Mouse (Mus musculus) olfactory bulb, adult 2 months (tissue): ENCODE data around the gene Mtmr4. TPM values are rescaled to one million over a fixed set of nuclear protein-coding genes. Genes with fewer than 3 reads are reported as not detected.
A peak's percentile ranks its signal among the peaks of the same experiment; 100 is the strongest.

ENCODE experiments used
- H3K27ac ChIP-seq: fragments of 200-500 bp; 2 replicates; pipeline ENCODE4 v1.5.1; 2012; ENCODE audit warnings: low read depth, low read length; ENCODE audit not compliant: insufficient read depth
- H3K4me1 ChIP-seq: fragments of 200-500 bp; 2 replicates; pipeline ENCODE4 v1.6.1; 2012; ENCODE audit warnings: low read length; ENCODE audit not compliant: control insufficient read depth, insufficient read depth
- H3K4me3 ChIP-seq: fragments of 200-500 bp; 2 replicates; pipeline ENCODE4 v1.5.1; 2012; ENCODE audit warnings: mild to moderate bottlenecking, low read depth, low read length, moderate library complexity; ENCODE audit not compliant: insufficient read depth
- CTCF ChIP-seq: fragments of 200-500 bp; IDR thresholded peaks from 2 replicates; pipeline ENCODE4 v1.5.1; 2012; ENCODE audit warnings: low read depth, mild to moderate bottlenecking, low read length, moderate library complexity; ENCODE audit not compliant: insufficient read depth
- POLR2A ChIP-seq: fragments of 200-500 bp; IDR thresholded peaks from 2 replicates; pipeline ENCODE4 v1.6.1; 2012; ENCODE audit warnings: mild to moderate bottlenecking, low read depth, low read length, moderate library complexity; ENCODE audit not compliant: insufficient read depth
- WGBS: fragments of 180-500 bp; shearing (Covaris S2); methylation state at CpG from one replicate; pipeline ENCODE4 v1.1.7; 2018; 5-methylcytosine and 5-hydroxymethylcytosine counted together
- polyA plus RNA-seq: library from polyadenylated mRNA; stranded (reverse); fragments of >200 nt; gene quantifications from 2 replicates; pipeline ENCODE4 v1.2.4, GENCODE M21; 2012; ENCODE audit warnings: low replicate concordance; ENCODE audit not compliant: missing spikeins, insufficient read depth, insufficient read length

The Mtmr4 gene
- polyA plus RNA-seq, 1 experiment: not detected

DNA sequence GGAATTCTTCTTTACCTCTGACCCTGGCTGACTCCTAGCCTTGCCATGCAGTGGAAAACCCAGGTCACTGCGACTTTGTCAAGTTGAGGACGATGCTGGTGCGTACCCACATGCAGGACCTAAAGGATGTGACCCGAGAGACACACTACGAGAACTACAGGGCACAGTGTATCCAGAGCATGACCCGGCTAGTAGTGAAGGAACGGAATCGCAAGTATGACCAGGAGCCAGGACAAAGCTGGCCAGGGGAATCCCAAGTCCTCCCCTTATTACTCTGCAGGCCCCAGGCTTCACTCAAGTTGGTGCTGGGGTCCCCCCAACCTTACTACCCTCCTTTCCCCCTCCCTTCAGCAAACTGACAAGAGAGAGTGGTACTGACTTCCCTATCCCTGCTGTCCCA is 2.4 kb upstream of the Mtmr4 start:
- Histone ChIP-seq H3K4me1 (peaks cover 16% of the 10 kb centered on the region), H3K27ac (no peak overlapping the region), H3K4me3 (no peak overlapping the region)
- no peak for TF ChIP-seq POLR2A
- TF ChIP-seq CTCF: no peak
- 90% methylated on average over 8 of the region's 8 CpGs for WGBS

DNA sequence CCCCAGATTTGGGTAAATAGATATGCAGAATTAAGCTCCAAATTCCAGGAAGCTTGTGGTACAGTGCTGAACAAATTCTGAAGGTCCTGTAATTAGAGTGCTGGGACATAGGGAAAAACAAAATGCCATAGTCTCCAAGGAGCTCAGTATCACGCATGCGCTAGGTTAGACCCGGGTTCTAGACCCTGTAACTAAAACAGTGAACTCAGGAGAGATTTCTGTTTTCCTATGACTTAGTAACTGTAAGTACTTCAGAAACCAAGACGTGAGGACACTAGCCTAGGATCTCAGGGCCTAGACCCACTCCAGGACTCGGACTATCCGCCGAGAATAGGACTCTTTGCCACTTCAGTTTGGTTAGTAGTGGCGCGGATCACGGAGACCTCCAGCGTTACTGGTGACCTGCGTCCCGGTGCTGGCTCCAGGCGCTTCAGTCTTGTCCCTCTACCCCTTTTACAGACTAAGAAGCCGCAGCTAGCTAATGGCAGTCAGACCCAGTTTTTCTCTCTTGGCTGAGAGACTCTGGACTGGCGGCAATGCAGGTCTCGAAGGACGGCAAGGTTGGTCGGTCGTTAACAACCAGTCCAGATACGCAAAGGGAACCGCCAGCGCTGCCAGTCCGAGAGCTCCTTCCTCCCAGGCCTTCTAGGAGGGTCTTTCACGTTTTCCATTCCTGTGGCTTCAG is 979 bp upstream of the Mtmr4 start:
- Histone ChIP-seq H3K4me1 (peaks cover 24% of the 10 kb centered on the region), H3K4me3 (peak overlapping the region; percentile 58), H3K27ac (peak overlapping the region; percentile 56)
- 1% methylated on average over 25 of the region's 25 CpGs for WGBS
- TF ChIP-seq POLR2A: no peak
- TF ChIP-seq CTCF: no peak

DNA sequence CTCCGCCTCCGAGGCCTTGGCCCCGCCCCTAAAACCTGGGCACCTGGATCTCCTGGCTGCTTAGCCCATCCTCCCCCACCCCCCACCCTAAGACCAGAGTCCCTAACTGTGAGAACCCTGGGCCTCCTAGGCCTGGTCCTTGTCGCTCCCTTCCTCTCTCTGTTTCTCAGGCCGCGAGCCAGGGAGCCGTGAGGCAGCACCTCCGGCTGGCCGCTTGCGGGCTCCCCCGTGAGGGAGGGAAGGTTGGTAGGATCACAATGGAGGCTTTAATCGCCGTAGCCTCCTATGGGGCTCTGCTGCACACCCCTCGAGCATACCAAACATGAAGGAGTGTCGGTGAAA is 363 bp downstream of the Mtmr4 start:
- WGBS: under 1% methylated on average over 15 of the region's 15 CpGs
- H3K4me3 ChIP-seq: peak overlapping the region; percentile 81
- H3K27ac ChIP-seq: peak overlapping the region; percentile 72
- peaks cover 33% of the 10 kb centered on the region for H3K4me1 ChIP-seq
- TF ChIP-seq POLR2A (no peak), CTCF (no peak)

DNA sequence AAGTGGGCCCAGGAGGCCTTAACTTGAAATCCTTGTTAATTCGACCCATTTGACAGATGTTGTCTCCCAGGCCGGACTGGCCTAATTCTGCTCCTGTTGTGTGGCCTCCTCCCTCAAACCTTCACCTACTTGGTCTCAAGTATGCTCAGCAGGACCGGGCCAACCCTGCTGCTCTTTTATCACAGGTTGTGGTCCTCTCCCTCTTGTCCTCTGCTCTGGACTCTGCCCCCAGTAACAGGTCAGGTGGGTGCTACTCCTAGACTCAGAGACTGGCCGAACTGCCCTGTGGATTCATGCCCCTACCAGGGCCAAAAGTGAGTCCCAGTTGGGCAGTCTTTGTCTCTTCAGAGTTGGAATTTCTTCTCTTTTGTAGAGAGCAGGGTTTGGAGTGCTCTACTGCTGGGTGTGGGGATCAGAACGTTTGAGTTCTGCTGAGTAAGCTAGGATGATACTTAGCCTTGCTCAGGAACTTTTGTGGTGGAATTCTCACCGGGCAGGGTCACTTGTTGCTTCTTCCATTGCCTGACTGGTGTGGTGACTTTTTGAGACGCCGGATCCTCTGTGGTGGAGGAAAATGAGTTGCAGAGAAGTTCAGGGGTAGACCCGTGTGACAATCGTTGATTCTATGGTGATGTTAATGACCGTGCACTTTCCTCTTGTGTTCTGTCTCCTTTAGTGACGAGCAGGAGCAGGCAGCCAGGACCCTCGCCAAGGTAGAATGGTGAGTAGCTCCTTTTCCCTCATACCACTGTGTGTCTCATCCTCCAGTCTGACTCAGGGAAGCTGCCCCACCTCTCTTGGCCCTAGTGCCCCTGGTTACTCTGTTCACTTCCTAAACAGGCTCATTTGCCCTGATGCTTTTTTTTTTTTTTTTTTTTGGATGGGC is 994 bp downstream of the Mtmr4 start:
- TF ChIP-seq POLR2A: no peak
- no peak for TF ChIP-seq CTCF
- 31% methylated on average over 13 of the region's 13 CpGs for WGBS
- H3K4me3 ChIP-seq: peak overlapping the region; percentile 81
- peaks cover 35% of the 10 kb centered on the region for H3K4me1 ChIP-seq
- peak overlapping the region; percentile 72 for H3K27ac ChIP-seq

DNA sequence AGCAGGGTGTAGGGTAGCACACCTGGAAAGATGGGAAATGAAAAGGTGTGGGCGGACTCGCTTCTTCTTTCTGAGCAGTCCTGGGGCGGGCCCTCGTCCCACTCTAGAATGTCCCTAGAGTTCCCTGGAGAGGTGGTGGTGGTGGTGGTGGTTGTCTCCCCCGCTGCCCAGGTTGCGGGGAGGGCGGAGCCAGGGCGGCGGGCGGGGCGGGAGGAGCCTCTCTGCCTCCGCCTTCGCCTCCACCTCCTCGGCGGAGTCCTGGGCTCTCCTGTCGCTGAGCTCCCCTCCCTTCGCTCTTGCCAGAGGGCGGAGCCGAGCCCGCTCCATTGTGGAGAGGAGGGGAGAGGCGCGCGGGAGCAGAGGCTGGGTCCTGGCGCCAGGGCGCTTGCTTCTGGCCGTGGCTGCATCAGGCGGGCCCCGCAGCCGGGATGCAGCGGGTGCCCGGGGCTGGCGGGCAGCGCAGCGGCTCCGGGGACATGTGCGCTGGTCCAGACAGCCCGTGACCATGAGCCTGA is 3.4 kb downstream of the Mtmr4 start:
- peak overlapping the region; percentile 84 for H3K4me3 ChIP-seq
- no peak for TF ChIP-seq CTCF
- peak; percentile 73 for TF ChIP-seq POLR2A
- H3K27ac ChIP-seq: peak overlapping the region; percentile 65
- peaks cover 37% of the 10 kb centered on the region for H3K4me1 ChIP-seq
- WGBS: 2% methylated on average over 37 of the region's 37 CpGs

DNA sequence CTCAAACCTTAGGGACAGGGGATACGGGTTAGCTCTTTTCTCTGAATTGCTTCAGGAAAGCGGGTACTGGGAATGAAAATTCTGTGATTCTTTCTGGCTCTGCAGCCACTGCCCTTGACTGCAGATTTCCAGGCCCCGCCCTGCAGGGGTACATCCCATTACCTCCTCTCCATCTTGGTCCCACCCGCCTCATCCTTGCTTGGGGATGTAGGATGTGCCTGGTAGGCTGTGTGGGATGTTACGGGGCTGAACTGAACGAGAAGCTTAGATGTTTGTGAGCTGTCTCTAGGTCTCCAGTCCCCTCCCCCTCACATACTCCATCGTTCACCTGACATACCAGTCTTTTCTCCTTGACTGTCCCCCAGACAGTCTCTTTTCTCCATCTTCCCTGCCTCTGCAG is 4.0 kb downstream of the Mtmr4 start:
- no peak for TF ChIP-seq POLR2A
- no peak for TF ChIP-seq CTCF
- 6% methylated on average over 7 of the region's 7 CpGs for WGBS
- peak overlapping the region; percentile 65 for H3K27ac ChIP-seq
- peaks cover 37% of the 10 kb centered on the region for H3K4me1 ChIP-seq
- H3K4me3 ChIP-seq: peak overlapping the region; percentile 84

DNA sequence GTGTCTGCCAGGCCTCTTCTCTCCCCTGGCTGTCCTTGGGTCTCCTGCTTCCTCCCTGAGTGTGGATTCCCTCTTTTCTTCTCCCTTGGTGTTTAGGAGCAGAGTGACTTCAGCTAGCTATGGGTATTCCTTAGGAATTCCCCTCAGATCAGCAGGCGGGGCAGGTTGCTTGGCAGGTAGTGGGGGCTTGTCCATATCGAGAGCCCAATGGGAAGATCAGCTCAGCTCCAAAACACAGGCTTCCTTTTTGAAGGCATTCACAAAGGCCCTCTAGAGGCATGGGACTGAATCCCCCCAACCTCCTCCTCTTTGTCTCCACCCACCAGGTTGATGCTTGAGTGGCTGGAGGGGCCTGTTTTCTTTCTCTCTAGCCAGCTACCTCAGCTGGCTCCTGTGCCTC is 4.5 kb downstream of the Mtmr4 start:
- Histone ChIP-seq H3K4me1 (peaks cover 37% of the 10 kb centered on the region), H3K4me3 (peak overlapping the region; percentile 84), H3K27ac (peak overlapping the region; percentile 60)
- TF ChIP-seq POLR2A: no peak
- WGBS: 20% methylated on average over 2 of the region's 2 CpGs

DNA sequence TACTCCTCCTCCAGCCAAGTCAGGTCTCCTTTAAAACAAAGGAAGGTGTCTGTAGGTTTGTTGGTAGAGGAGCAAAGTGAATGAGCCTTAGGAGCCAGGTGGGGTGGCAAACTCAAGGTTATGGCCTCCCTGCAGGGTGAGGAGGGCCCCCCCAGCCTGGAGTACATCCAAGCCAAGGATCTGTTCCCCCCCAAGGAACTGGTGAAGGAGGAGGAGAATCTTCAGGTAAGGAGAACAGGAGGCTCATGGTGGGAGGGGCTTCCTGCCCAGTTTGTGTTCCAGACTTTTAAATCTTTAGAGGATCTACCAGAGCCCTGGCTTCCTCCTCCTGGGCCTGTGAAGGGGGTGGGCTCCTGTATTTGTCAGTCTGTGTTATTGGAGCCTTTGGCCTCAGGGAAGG is 5.1 kb downstream of the Mtmr4 start:
- no peak overlapping the region for H3K4me3 ChIP-seq
- no peak overlapping the region for H3K27ac ChIP-seq
- TF ChIP-seq POLR2A: no peak
- TF ChIP-seq CTCF: no peak
- peaks cover 37% of the 10 kb centered on the region for H3K4me1 ChIP-seq

DNA sequence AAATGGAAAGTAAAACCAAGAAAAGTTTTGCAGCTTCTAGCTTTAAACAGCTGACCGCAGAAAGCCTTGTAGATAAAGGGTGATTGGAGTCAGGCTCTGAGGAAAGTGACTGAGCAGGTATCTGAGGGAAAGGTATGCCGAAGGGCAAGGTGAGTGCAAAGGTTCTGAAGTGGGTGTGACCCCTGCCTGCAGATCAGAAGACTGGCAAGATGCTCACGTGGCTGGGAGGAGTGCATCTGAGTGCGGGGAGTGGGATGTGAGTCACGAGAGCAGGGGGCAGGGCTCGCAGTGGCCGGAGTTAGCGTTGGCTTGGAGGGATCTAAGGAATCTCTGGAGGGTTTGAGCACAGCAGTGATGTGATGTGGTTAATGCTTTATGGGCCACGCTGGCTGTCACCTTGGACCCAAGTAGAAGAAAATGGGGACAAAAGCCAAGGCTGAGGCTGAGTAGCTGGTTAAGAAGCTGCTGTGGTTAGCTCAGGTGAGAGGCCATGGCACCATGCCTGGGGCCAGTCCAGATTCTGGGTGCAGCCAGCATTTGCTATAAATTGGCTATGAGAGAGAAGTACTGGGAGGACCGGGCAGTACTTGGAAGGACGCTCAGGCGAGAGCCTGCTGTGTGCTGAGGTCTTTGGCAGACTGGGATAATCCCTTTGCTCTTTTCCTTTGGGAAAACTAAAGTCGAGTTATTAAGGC is 7.6 kb downstream of the Mtmr4 start:
- Histone ChIP-seq H3K27ac (no peak overlapping the region), H3K4me1 (peaks cover 33% of the 10 kb centered on the region), H3K4me3 (no peak overlapping the region)
- TF ChIP-seq POLR2A (no peak), CTCF (no peak)
- 80% methylated on average over 13 of the region's 13 CpGs for WGBS
